Mouse (Mus musculus) hindbrain, embryonic 12.5 days (tissue): ENCODE results near the gene Tsc1. TPM values are rescaled to one million over a fixed set of nuclear protein-coding genes. Genes with fewer than 3 reads are reported as not detected.

Experiments used
- ATAC-seq: fragments of 200-750 bp; cut with Nextera tagmentation; 2 replicates; pipeline ENCODE4 v1.8.0; 2017; ENCODE audit warnings: moderate TSS enrichment; ENCODE audit not compliant: low FRiP score
- H3K27ac ChIP-seq: fragments of 300-500 bp; sonication (generic); 2 replicates; pipeline ENCODE4 v1.5.1; 2016; ENCODE audit warnings: mild to moderate bottlenecking
- H3K27me3 ChIP-seq: fragments of 300-500 bp; sonication (generic); 2 replicates; pipeline ENCODE4 v1.6.1; 2016; ENCODE audit warnings: mild to moderate bottlenecking
- H3K36me3 ChIP-seq: fragments of 300-500 bp; sonication (generic); 2 replicates; pipeline ENCODE4 v1.6.1; 2016; ENCODE audit warnings: mild to moderate bottlenecking
- H3K4me1 ChIP-seq: fragments of 300-500 bp; sonication (generic); 2 replicates; pipeline ENCODE4 v1.6.1; 2016
- H3K4me2 ChIP-seq: fragments of 300-500 bp; sonication (generic); replicated peaks from 2 replicates; pipeline ENCODE4 v1.6.1; 2016; ENCODE audit warnings: mild to moderate bottlenecking
- H3K4me3 ChIP-seq: fragments of 300-500 bp; sonication (generic); 2 replicates; pipeline ENCODE4 v1.5.1; 2016; ENCODE audit warnings: mild to moderate bottlenecking
- H3K9ac ChIP-seq: fragments of 300-500 bp; sonication (generic); 2 replicates; pipeline ENCODE4 v1.6.1; 2016; ENCODE audit warnings: mild to moderate bottlenecking, moderate library complexity
- H3K9me3 ChIP-seq: fragments of 300-500 bp; sonication (generic); replicated peaks from 2 replicates; pipeline ENCODE4 v1.6.1; 2016; ENCODE audit warnings: mild to moderate bottlenecking
- WGBS: fragments of 180-500 bp; shearing (Covaris S2); methylation state at CpG from one replicate; pipeline ENCODE4 v1.1.7; 2016; 5-methylcytosine and 5-hydroxymethylcytosine counted together
- polyA plus RNA-seq: library from polyadenylated mRNA; unstranded; fragments of >200 nt; fragmentation: Nextera tagmentation; extraction: Ambion mirVana; gene quantifications from 2 replicates; pipeline ENCODE4 v1.2.1, GENCODE M21; 2016

Tsc1 gene
- polyA plus RNA-seq, 1 experiment from 2014 or later, result 32.1 TPM

DNA sequence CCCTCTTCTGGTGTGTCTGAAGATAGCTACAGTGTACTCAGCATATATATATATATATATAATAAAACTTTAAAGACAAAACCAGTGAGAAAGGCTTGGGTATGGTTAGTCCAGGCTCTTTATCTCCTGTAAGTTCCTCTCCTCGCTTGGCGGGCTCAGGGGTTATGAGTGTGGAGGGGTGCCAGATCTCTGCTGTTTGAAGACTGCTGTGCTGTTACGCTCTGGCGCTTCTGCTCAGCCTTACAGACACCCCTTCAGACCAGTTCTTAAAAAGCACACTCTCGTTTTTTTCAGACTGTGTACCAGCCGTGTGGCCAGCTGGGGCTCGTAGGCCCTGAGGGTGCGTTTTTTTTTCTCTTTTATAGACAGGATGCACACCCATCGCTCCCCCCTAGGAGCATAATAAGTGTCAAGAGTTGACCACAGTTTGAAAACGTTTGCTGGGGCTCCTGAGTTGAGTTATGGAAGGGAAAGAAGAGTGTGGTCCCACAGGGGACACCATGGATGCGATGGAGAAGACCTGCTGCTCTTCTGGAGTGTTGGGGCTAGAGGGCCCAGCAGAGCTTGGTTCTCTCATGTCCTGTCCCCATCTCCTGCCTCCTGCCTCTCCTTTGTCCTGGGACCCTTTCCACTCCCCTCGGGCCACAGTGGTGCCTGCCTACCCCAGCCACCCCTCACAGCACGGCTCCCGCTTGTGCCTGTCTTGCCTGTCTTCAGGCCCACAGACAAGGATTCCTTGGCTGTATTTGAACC lies 35.1 kb upstream of the Tsc1 start:
- H3K4me1 ChIP-seq, result peaks cover 3% of the 10 kb centered on the region; the same call in 1 of the 2 replicates
- no peak overlapping the region for H3K27ac ChIP-seq
- WGBS, result 66% methylated on average over 14 of the region's 14 CpGs
- no peaks in the 10 kb centered on the region for H3K36me3 ChIP-seq
- peaks cover 3% of the 10 kb centered on the region; the same call in 1 of the 2 replicates for H3K27me3 ChIP-seq
- no peak overlapping the region for H3K4me3 ChIP-seq
- no peaks in the 10 kb centered on the region for H3K9me3 ChIP-seq
- H3K4me2 ChIP-seq, result no peak overlapping the region
- no peak overlapping the region for H3K9ac ChIP-seq
- ATAC-seq, result no peak

DNA sequence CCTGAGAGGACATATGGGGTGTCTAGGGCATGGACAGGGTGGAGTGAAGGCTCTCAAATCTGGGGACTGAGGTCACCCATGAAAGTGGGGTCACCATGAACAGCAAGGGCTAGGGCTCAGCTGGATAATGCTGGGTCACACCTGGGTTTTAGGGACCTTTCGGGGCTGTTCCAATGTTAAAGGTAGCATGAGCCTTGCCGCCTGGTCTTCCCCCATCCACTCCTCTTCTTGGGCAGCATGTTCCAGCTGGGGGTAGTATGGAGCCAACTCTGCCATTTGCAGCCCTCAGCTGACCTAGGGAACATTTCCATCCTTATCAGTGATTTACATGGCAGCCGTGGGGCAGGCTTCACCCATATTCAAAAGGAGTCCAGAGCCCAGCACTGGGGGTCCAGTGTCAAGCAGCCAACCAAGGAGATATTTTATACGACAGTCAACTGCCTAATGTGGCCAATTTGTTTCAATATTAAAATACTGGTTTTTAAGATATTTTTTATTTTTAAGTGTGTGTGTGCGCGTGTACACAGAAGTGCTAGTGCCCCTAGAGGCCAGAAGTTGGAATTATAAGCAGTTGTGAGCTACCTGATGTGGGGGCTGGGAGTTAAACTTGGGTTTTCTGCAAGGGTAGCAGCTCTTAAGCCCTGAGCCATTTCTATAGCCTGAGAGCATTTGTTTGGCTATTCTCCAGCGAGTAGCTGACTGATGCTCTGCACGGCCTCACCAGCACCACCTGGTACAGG lies 34.3 kb upstream of the Tsc1 start:
- no peak for ATAC-seq
- 69% methylated on average over 8 of the region's 8 CpGs for WGBS

DNA sequence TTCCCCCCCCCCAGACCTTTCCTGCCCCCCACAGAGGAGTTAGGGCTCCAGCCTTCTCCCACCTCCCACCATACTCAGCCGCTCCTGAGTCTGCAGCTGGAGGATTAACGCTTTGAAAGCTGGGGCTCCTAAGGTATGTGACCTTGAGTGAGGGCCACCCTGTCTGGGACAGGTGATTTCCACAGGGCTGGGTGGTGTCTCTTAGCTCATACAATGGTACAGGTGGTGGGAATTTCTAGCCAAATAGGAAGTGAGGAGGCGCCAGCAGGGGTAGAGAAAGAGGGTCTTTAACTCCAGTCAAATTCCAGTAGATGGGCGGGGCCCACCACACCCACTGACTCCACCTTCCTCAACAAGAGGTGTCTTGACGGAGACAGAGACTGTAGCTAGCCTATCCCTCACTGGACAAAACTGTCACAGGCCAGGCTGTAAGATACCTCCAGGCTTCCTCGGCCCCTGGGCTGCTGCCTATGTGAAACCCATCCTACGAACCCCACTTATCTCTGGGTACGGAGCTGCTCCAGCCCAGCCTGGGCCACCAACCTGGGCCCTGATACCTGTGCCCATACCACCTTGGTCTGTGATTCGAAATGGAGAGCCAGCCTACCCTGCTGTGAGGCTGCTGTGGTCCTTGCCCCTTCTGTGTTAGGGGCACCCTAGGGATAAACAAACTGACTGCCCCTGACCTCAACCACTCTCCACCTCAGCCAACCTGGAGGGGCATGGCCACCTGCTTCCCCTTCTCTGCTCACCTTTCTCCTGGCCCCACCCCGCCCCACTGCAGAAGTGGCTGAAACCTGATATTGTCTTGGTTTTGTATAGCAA lies 33.5 kb upstream of the Tsc1 start:
- Histone ChIP-seq H3K9ac (no peak overlapping the region), H3K36me3 (no peaks in the 10 kb centered on the region), H3K4me2 (no peak overlapping the region), H3K4me1 (peaks cover 3% of the 10 kb centered on the region; the same call in 1 of the 2 replicates), H3K27me3 (peaks cover 3% of the 10 kb centered on the region; the same call in 1 of the 2 replicates), H3K27ac (no peak overlapping the region), H3K9me3 (no peaks in the 10 kb centered on the region), H3K4me3 (no peak overlapping the region)
- 42% methylated on average over 10 of the region's 10 CpGs for WGBS
- ATAC-seq, result no peak

More for the DNA sequence above, 34.3 kb upstream of the Tsc1 start:
- peaks cover 3% of the 10 kb centered on the region; the same call in 1 of the 2 replicates for H3K27me3 ChIP-seq
- H3K36me3 ChIP-seq, result no peaks in the 10 kb centered on the region
- no peak overlapping the region for H3K4me2 ChIP-seq
- no peak overlapping the region for H3K4me3 ChIP-seq
- H3K4me1 ChIP-seq, result peaks cover 3% of the 10 kb centered on the region; the same call in 1 of the 2 replicates
- H3K9me3 ChIP-seq, result no peaks in the 10 kb centered on the region
- H3K27ac ChIP-seq, result no peak overlapping the region
- no peak overlapping the region for H3K9ac ChIP-seq

DNA sequence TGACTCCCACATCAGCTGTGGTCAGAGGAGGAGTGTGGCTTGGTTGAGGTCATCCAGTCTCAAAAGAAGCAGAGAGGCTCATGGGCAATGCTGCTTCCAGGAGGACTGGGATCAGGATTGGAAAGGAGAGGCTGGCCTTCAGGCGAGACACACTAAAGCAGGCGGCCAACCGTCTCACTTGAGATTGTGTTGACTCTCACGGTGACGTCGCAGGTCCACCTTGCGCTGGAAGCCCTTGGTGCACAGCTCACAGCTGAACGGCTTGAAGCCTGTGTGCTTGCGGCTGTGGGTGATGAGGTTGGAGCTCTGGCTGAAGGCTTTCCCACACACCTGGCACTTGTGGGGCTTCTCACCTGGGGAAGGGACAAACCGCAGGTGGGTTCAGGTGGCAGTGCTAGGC lies 31.2 kb upstream of the Tsc1 start:
- no peak for ATAC-seq
- Histone ChIP-seq H3K4me1 (peaks cover 3% of the 10 kb centered on the region; the same call in 1 of the 2 replicates), H3K27ac (no peak overlapping the region)

DNA sequence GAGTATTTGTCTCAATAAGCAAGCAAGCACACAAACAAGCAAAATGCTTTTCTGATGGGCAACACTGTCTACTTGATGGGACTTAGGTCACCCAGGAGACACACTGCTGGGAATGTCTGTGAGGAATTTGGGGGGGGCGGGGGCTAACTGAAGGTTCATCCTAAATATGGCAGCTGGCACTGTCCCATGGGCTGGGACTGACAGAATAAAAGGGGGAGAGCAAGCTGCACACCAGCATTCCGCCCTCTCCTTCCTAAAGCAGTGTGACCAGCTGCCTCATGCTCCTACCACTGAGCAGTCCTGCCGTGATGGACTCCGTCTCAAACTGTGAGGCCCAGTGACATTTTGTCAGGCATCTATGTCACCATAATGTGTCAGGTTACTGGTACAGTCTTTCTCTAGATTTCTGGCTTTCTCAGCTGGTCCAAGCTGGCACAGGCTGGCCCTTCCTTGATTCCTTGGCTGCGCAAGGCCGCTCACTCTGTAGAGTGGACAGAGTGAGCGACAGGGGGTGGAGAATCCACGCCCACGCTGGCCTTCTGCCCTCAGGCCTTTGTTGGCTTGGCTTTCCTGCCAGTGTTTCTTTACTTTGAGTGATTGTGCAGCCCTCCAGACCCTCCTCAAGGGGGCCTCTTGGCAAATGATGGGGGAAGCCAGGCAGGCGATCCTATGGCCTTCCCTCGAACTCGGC lies 30.2 kb upstream of the Tsc1 start:
- no peaks in the 10 kb centered on the region for H3K36me3 ChIP-seq
- peaks cover 6% of the 10 kb centered on the region for H3K27me3 ChIP-seq
- no peak overlapping the region for H3K27ac ChIP-seq
- WGBS, result 51% methylated on average over 12 of the region's 12 CpGs
- H3K4me3 ChIP-seq, result no peak overlapping the region
- no peaks in the 10 kb centered on the region for H3K9me3 ChIP-seq
- H3K9ac ChIP-seq, result no peak overlapping the region; the same call in 1 of the 2 replicates
- H3K4me1 ChIP-seq, result peaks cover 1% of the 10 kb centered on the region; the same call in 1 of the 2 replicates
- ATAC-seq, result no peak
- H3K4me2 ChIP-seq, result no peak overlapping the region

More for the DNA sequence above, 31.2 kb upstream of the Tsc1 start:
- H3K9ac ChIP-seq, result no peak overlapping the region
- no peak overlapping the region for H3K4me2 ChIP-seq
- no peak overlapping the region for H3K4me3 ChIP-seq
- H3K9me3 ChIP-seq, result no peaks in the 10 kb centered on the region
- no peaks in the 10 kb centered on the region for H3K36me3 ChIP-seq
- peaks cover 6% of the 10 kb centered on the region for H3K27me3 ChIP-seq
- WGBS, result 90% methylated on average over 10 of the region's 10 CpGs

DNA sequence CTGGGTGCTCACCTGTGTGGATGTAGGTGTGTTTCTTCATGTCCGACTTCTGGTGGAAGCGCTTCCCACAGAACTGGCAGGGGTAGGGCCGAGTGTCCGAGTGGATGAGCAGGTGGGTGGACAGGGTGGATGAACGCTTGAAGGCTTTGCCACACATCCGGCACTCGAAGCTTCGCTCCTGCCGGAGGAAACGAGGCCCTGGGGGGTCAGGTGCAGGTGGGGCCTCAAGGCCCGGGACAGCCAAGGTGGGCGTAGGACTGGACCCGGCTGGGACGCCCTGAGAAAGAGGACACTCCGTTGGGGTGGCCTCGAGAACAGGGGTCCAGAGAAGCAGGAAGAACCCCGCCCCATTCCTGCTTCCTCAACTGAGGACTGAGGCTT lies 29.6 kb upstream of the Tsc1 start:
- H3K9ac ChIP-seq, result no peak overlapping the region
- ATAC-seq, result no peak
- H3K27me3 ChIP-seq, result peaks cover 6% of the 10 kb centered on the region
- H3K9me3 ChIP-seq, result no peaks in the 10 kb centered on the region
- 82% methylated on average over 17 of the region's 17 CpGs for WGBS
- no peaks in the 10 kb centered on the region for H3K4me1 ChIP-seq
- no peak overlapping the region for H3K27ac ChIP-seq
- H3K4me2 ChIP-seq, result no peak overlapping the region
- no peaks in the 10 kb centered on the region for H3K36me3 ChIP-seq
- no peak overlapping the region for H3K4me3 ChIP-seq

DNA sequence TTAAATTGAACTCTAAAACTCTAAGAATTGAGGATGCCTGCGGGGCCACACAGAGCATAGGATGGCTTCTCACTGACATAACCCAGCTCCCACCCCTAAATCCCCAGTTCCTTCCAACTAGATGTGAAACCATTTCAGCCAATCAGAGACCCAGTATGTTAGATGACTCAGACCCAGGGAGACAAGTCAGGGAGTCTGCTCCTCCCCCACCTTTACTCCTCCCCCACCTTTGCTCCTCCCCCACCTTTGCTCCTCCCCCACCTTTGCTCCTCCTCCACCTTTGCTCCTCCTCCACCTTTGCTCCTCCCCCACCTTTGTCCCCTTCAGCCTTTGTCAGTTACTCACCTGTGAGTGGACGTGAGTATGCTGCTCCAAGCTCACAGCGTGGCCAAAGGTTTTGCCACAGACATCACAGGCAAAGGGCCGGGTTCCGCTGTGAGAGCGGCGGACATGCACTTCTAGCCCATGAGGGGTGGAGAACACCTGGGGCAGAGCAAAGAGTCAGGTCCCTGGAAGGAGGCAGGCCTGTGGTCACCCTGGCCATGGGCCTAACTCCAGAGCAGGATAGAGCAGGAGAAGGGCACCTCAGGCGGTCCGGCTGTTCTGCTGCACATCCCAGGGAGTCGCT lies 28.5 kb upstream of the Tsc1 start:
- ATAC-seq, result no peak
- Histone ChIP-seq H3K4me1 (no peaks in the 10 kb centered on the region), H3K27me3 (peaks cover 7% of the 10 kb centered on the region), H3K36me3 (no peaks in the 10 kb centered on the region), H3K9ac (no peak overlapping the region), H3K9me3 (no peaks in the 10 kb centered on the region), H3K4me3 (no peak overlapping the region), H3K27ac (no peak overlapping the region), H3K4me2 (no peak overlapping the region)
- 69% methylated on average over 10 of the region's 10 CpGs for WGBS

DNA sequence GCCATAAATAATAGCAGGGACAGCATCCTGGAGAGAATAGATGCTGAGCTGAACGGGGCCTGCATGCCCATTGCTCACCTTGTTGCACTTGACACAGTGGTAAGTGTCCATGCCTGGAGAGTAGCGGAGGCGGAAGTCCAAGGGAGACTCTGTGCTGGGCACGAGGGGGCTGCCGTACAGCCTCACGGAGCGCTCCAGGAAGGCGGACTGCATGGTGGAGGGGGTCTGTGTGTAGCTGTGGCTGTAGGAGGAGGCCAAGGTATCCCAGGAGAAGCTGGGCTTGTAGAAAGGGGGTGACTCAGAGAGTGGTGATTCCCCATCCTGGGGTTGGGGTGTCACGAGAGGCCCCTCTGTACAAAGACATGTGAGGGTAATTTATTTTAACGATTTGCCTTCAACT lies 27.4 kb upstream of the Tsc1 start:
- H3K27me3 ChIP-seq, result peaks cover 7% of the 10 kb centered on the region; the same call in 1 of the 2 replicates
- H3K9me3 ChIP-seq, result no peaks in the 10 kb centered on the region
- no peaks in the 10 kb centered on the region for H3K4me1 ChIP-seq
- WGBS, result 94% methylated on average over 10 of the region's 10 CpGs
- H3K4me2 ChIP-seq, result no peak overlapping the region
- no peak overlapping the region for H3K9ac ChIP-seq
- H3K4me3 ChIP-seq, result no peak overlapping the region
- ATAC-seq, result no peak
- H3K36me3 ChIP-seq, result no peaks in the 10 kb centered on the region
- no peak overlapping the region for H3K27ac ChIP-seq

DNA sequence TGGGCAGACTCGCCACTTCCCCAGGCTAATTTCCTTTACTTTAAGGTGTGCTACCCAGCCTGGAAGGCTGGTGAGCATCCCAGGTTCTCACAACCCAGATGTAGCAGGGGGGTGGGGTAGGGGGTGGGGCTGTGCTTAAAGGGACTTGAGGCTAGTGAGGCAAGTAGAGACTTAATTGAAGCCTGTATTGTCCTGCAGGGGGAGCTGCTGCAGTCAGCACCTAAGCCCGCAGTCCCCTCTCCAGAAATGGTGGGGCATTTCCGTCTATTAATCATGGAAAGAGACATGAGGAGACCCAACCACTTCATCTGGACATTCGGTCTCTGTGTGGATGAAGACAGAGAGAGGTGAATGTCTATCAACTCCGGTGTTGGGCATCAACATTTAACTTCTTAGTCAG lies 24.7 kb upstream of the Tsc1 start:
- no peak overlapping the region for H3K27ac ChIP-seq
- WGBS, result 32% methylated on average over 5 of the region's 5 CpGs
- no peak overlapping the region for H3K4me3 ChIP-seq
- no peaks in the 10 kb centered on the region for H3K9me3 ChIP-seq
- peaks cover 23% of the 10 kb centered on the region for H3K27me3 ChIP-seq
- ATAC-seq, result no peak
- no peaks in the 10 kb centered on the region for H3K36me3 ChIP-seq
- no peak overlapping the region for H3K9ac ChIP-seq
- H3K4me1 ChIP-seq, result no peaks in the 10 kb centered on the region
- no peak overlapping the region for H3K4me2 ChIP-seq

DNA sequence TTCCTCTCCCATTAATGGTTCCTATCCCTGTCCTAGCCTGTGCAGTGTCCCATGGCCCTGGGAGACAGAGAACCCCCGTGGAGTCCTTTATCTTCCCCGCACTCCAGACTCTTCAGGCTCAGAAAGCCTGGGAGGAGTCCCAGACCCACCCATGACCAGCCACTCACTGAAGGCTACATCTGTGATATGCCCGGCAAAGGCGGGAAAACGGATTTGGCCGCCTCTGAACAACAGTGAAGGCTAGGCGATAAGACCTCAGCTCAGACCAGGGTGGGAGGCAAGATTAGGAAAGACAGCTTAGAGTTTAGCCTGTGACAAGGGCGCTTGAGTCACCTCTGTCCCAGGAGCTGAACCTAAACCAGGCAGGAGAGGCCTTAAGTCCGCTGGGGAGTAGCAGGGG lies 24.2 kb upstream of the Tsc1 start:
- Histone ChIP-seq H3K27ac (no peak overlapping the region), H3K4me2 (no peak overlapping the region), H3K27me3 (peaks cover 28% of the 10 kb centered on the region), H3K4me1 (peaks cover 3% of the 10 kb centered on the region; the same call in 1 of the 2 replicates), H3K4me3 (no peak overlapping the region), H3K9ac (no peak overlapping the region), H3K9me3 (no peaks in the 10 kb centered on the region), H3K36me3 (no peaks in the 10 kb centered on the region)
- ATAC-seq, result no peak
- WGBS, result 85% methylated on average over 9 of the region's 9 CpGs
